Mouse (Mus musculus) CD4-positive, CD25-positive, alpha-beta regulatory T cell, adult 4 months (primary cell): Measurements from ENCODE around the gene Sbk3. TPM values are rescaled to one million over a fixed set of nuclear protein-coding genes. Genes with fewer than 3 reads are reported as not detected.
"Not testable (repeated sequence)": the region's sequence is repeated elsewhere in the genome, so short reads cannot be mapped to it uniquely, and the experiment has no call there.

Experiments
- ATAC-seq: one replicate; pipeline ENCODE4 v1.8.0; 2017
- polyA plus RNA-seq, 2 experiments: library from polyadenylated mRNA; unstranded; fragments of 100-300 nt; shearing (Covaris generic); gene quantifications; one replicate each; pipeline ENCODE4 v1.2.1; 2017

The Sbk3 gene
- not detected for polyA plus RNA-seq

- ATAC-seq, result no peak
Measured at GRCm38 (mm10) chr7:4971068-4971467, at the start of gene Sbk3. TSS of gene Sbk3 (minus strand) at chr7:4971168.

DNA sequence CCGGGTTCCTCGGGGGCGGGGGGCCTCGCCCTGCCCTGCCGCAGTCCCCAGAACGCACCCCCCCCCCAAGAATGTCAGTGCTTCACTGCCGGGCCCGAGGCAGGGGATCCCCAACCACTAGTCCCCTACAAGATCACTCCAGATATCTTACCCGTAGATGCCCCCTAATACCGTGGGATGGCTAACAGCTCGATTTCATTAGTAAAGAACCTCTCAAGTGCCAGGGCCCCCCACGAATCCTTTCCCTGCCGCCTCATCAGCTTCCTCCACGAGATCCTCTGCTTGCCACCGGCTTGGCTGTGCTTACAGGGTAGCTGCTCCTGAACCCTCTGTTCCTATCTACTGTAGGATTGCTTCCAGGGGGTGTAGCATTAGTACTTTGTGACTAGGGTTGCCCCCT lies 49.7 kb upstream of the Sbk3 start:
- ATAC-seq, result peak; percentile 1

GRCm38 (mm10) chr7:5020000-5020681 lies 49.2 kb upstream of the Sbk3 start, which contains the start of the genes Zfp865 and Ccdc106:
TSS of gene Zfp865 (plus strand) at chr7:5020376.
TSS of gene Ccdc106 (plus strand) at chr7:5020553.
- ATAC-seq, result peak; percentile 91

DNA sequence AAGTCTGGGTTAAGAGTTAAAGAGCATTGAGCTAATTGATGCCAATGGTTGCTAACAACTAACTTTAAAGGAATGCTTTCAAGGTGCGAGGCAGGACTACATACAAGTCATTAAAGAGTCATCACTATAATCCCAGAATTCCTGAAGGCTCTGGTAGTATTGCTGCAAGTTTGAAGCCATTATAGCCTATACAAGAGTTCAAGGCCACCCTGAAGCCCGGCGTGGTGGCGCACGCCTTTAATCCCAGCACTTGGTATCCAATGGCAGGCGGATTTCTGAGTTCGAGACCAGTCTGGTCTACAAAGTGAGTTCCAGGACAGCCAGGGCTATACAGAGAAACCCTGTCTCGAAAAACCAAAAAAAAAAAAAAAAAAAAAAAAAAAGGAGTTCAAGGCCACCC lies 48.6 kb upstream of the Sbk3 start:
- ATAC-seq, result not testable (repeated sequence)

DNA sequence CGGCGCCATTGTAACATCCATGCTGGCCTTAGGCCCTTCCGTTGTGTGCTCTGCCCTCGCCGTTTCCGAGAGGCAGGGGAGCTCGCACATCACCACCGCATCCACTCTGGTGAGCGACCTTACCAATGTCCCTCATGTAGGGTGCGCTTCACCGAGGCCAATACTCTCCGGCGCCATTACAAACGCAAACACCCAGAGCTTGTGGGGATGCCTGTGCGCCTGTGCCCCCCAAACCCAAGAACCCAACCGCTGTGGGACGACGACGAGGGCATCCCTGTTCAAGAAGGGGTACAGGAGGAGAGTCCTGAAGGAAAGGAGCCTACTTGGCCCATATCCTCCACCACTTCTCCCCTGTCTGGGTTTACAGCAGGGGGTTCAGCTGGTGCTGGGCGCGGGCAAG lies 47.0 kb upstream of the Sbk3 start:
- no peak for ATAC-seq

- ATAC-seq, result no peak
Measured at GRCm38 (mm10) chr7:5017352-5017751, 46.4 kb upstream of the Sbk3 start.

GRCm38 (mm10) chr7:5016920-5017319 lies 46.0 kb upstream of the Sbk3 start:
- no peak for ATAC-seq

DNA sequence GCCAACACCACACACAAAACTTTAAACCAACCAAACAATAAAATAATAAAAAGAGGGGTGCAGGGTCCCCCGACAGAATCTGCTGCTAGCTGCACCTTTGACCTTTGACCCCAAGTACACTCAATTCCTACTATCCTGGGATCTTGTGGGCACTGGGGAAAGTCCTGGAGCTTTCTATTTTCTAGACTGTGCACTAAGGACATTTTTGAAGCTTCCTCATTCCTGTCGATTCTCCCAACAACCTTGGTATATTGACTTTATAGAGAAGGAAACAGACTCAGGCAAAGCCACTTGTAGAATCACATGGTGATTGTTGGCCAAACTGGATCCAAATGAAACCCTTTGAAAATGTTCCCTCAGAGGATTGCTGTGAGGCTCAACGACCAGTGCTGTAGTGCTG lies 45.1 kb upstream of the Sbk3 start:
- ATAC-seq, result no peak

DNA sequence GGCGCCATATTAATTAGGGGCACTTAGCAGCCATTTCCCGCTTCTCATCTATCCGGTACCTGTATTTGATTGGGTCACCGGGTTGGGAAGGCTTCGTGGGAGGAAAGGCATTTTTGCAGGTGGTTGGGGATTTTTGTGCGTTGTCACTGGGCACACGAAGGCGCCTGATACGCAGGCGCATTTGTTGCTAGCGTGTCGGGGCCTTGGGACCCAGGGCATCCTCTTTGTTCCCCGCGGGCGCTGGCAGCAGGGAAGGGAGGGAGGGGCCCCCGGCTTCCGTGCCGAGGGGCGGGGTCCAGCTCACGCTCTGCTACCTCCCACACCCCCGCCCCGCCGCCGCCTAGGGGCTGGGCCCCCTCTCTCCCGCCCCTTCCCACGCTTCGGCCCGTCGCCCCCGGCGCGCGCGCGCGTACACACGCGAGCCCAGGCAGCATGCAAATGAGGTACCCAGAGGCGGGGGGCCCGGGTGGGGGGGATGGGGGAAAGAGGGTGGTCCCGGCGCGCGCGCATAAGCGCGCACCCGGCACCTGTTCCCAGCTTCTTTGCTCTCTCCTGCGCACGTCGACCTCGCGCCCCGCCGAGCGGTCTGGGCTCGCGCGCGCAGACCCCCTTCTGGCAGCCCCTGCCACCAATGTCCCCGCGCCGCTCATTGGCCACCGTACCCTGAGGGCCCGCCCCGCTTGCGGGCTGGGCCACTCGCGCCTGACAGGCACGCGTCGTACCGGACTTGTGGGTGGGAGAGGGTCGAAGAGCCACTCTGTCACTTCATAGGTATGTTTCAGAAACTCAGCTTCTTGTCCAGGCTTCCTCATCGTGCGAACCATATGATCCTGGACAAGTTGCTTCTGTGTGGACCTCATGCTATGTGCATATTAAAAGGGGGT lies 44.4 kb upstream of the Sbk3 start, which contains the start of gene Gm44973:
TSS of gene Gm44973 (plus strand) at position 379 of the 884 bp plus-strand sequence.
- peak; percentile 77 for ATAC-seq

DNA sequence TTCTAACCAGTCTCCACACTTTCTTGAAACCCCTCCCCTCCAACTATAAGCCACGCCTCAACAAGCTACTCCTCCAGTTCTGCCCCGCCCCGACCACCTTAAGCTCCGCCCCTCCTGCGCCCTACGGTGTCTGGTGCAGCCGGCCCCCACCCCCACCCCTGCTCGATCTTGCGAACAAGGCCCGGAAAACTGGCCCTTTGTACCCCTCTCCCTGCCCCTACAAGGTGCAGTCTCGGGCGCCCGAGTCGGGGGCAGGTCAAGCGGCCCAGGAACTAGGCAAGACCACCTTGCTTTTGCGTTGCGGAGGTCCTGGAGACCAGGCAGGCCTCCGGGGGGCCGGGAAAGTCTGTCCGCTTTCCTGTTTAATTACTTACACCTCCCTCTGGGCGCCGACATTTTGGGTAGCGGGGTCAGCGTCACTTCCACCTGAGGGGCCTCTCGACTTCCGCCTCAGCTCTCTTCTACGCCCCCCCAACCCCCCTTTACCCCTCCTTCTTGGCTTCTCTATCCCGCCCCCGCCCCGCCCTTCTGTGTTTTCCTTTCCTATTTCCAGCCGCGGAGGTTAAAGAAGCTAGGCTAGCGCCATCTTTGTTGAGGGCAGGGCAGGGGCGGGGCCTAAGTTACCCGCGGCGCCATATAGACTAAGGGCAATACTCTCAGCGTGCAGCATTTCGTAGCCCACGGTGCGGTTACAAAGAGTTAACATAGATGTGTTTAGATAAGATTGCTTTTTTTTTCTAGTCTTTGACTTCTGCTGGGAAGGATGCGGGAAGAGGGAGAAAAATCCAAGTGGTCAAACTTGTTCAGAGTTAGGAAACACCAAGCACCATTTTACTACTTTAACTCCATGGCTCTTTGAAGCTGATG lies 43.5 kb upstream of the Sbk3 start, which contains the start of the genes Zfp524 and Fiz1:
TSS of gene Zfp524 (plus strand) at position 165 of the 867 bp plus-strand sequence.
TSS of gene Fiz1 (minus strand) at position 447 of the 867 bp plus-strand sequence.
- ATAC-seq, result peak; percentile 74

DNA sequence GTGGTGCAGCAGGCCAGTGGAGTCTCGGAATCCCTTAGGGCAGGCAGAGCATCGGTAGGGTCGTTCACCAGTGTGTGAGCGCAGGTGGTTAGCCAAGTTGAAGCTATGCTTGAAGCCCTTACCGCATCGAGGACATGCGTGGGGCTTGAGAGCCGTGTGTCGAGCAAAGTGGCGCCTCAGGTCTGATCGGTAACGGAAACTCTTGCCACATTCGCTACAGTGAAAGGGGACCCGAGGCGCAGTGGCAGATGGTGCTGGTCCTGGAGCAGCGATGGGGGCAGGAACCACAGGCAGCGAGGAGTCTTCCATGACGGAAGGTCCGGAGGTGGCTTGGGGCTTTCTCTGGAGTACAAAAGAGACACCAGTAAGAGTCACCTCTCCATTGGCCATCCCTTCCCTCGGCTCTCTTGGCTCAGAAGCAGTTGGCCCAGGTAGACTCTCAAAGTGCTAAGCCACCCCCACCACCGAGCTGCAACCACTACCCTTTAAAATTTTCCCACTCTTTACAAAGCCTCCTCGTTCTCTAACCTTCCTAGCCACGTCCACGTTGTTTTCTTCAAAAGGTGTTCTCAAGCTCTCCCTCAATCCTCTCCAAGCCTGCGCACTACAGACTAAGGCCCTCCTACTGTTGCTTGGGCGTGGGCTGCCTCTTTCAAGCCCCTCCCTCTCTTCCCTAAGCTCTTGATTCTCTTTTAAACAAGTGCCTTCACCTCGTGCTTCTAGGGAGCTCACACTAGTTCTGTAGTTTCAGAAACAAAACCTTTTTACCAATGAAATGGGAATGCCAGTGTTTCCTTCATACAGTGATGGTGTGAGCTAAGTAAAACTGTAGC lies 41.9 kb upstream of the Sbk3 start:
- no peak for ATAC-seq

DNA sequence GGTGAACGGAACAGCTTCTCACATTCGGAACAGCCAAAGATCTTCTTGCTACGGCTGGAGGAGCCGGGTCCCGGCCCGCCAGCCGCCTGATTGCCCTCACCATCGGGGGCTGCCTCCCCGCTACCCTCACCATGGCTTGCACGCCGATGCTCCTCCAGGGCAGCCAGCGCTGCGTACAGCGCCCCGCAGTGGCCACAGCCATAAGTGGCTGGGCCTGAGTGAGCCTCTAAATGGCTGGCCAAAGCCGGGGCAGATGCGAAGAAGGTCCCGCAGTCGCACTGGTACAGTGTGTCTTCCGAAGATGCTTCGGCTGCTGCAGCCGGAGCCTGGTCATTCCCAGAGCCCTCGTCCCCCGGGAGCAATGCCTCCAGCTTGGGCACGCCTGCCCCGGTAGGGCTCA lies 37.3 kb upstream of the Sbk3 start:
- no peak for ATAC-seq

DNA sequence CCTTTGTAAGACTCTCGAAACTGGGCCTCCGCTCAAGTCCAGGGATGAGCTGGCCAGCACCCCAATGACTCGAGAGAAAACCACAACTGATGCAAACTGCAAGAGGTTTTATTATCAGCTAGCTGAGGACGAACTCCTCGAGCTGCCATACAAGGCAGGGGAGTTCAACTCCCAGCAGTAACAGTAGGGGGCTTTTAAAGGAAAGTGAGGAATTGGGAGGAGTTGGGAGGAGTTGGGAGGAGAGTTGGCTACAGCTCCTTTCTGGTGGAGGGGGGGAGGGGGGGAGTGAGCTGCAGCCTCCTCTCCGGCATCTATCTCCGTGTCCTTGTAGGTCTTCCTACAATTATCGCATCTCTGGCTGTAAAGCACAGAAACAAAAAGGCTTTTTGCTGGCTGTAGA lies 31.9 kb upstream of the Sbk3 start:
- ATAC-seq, result not testable (repeated sequence)

- ATAC-seq, result peak; percentile 52
Measured at GRCm38 (mm10) chr7:4999876-5000275, 28.9 kb upstream of the Sbk3 start.

- no peak for ATAC-seq
Measured at GRCm38 (mm10) chr7:4996934-4997333, 26.0 kb upstream of the Sbk3 start.

GRCm38 (mm10) chr7:4996003-4996895 lies 25.3 kb upstream of the Sbk3 start, which contains the start of gene Zfp579:
TSS of gene Zfp579 (minus strand) at chr7:4996158.
- ATAC-seq, result peak; percentile 80

GRCm38 (mm10) chr7:4995268-4996002 lies 24.5 kb upstream of the Sbk3 start:
- peak; percentile 8 for ATAC-seq

- no peak for ATAC-seq
Measured at GRCm38 (mm10) chr7:4993999-4994788, 23.2 kb upstream of the Sbk3 start.
